Mouse (Mus musculus): Measurements from ENCODE around the gene Lcorl. TPM values are rescaled to one million over a fixed set of nuclear protein-coding genes. Genes with fewer than 3 reads are reported as not detected.

Lcorl gene
- total and polyA plus RNA-seq, 3 experiments = 4.2 to 5.8 (median 5.6) TPM

DNA sequence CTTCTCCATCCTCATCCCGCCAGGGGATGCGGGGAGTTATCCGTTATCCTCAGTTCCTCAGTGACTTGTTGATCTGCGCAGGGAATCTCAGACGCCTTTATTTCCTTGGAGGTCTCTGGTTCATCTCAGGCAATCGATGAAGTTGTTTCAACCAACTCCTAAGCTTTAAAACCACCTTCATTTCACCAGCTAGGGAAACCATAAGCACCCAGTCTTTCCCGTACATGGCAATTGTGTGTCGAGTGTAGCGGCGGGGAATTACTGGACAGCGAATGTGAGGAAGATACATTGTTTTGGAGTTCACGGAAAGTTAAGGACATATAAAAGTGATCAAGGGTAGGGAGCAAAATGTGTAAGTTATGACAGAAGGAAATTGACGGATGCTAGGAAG lies 187.1 kb downstream of the Lcorl start:
- dilution Hi-C loops (cut with MboI; ENCODE audit: extremely low pct_ligation_motif_present, extremely low pct_unique_long_range_greater_than_20kb, low sequenced_read_pairs) (no loop called here), in situ Hi-C loops (cut with MboI; ENCODE audit: low pct_ligation_motif_present, low pct_unique_long_range_greater_than_20kb, low sequenced_read_pairs) (no loop called here)
- H3K4me1 ChIP-seq (ENCODE audit: control insufficient read depth in 1 of 2, insufficient read depth in 2 of 2) = peaks cover 0 to 22% of the 10 kb centered on the region in 2 experiments; a peak in 2 of 4 replicates
- peaks cover 22% of the 10 kb centered on the region for H3K79me2 ChIP-seq (replicated peaks; ENCODE audit: control insufficient read depth, extremely low read depth, insufficient read depth, poor library complexity, severe bottlenecking)
- H3K36me3 ChIP-seq (replicated peaks in 1 of 2; ENCODE audit: control insufficient read depth in 1 of 2, insufficient read depth in 1 of 2, low read length in 1 of 2) = peaks cover 0 to 10% of the 10 kb centered on the region in 2 experiments
- DNase-seq (ENCODE audit: extremely low read depth) = no peak
- H3K4me2 ChIP-seq (ENCODE audit: insufficient read depth, low read depth, poor library complexity, severe bottlenecking) = peak overlapping the region; percentile 11; the same call in 1 of the 2 replicates
- H3K27ac ChIP-seq (ENCODE audit: insufficient read depth, low read depth) = peak overlapping the region; percentile 90
- TF ChIP-seq ETS1 (conservative IDR thresholded peaks at IDR 0.05; ENCODE audit: low read depth, low read length) (no peak), ELF1 (IDR thresholded peaks at IDR 0.05; ENCODE audit: low read depth, low read length) (no peak), USF1 (IDR thresholded peaks at IDR 0.05; ENCODE audit: low read depth, low read length) (no peak), ZC3H11A (IDR thresholded peaks at IDR 0.05; ENCODE audit: low read depth, low read length) (no peak), NRF1 (IDR thresholded peaks at IDR 0.05; ENCODE audit: low read depth, low read length) (no peak), CHD1 (IDR thresholded peaks at IDR 0.05; ENCODE audit: low read depth, low read length) (peak; percentile 68; the same call in 1 of the 2 replicates)
- no peaks in the 10 kb centered on the region for H3K9me3 ChIP-seq (replicated peaks; ENCODE audit: low read length)
- peak overlapping the region; percentile 85 for H3K9ac ChIP-seq (ENCODE audit: insufficient read depth, low read depth)
- no peaks in the 10 kb centered on the region for H3K27me3 ChIP-seq (replicated peaks)
- H3K4me3 ChIP-seq (replicated peaks in 1 of 3; ENCODE audit: low read depth in 2 of 3, low read length in 2 of 3, poor library complexity in 1 of 3) = peak overlapping the region; percentile 90 to 94 (median 90)

- H3K27me3 ChIP-seq (replicated peaks) = no peaks in the 10 kb centered on the region
- no peaks in the 10 kb centered on the region for H3K9me3 ChIP-seq (replicated peaks; ENCODE audit: low read length)
- peak within 1 kb of the TSS; percentile 90 for H3K27ac ChIP-seq (ENCODE audit: insufficient read depth, low read depth)
- peak within 1 kb of the TSS; percentile 92 for H3K9ac ChIP-seq (ENCODE audit: insufficient read depth, low read depth)
- dilution Hi-C loops (cut with MboI; ENCODE audit: extremely low pct_ligation_motif_present, extremely low pct_unique_long_range_greater_than_20kb, low sequenced_read_pairs) (no loop called here), in situ Hi-C loops (cut with MboI; ENCODE audit: low pct_ligation_motif_present, low pct_unique_long_range_greater_than_20kb, low sequenced_read_pairs) (loop anchor here (5.0 to 10.0 kb wide), 2 partner anchors 137 to 195 kb away; no protein-coding TSS in a partner anchor)
- H3K4me1 ChIP-seq (ENCODE audit: control insufficient read depth in 1 of 2, insufficient read depth in 2 of 2) = peaks cover 0 to 17% of the 10 kb centered on the region in 2 experiments; a peak in 2 of 4 replicates
- peak within 1 kb of the TSS; percentile 90 to 94 (median 90) for H3K4me3 ChIP-seq (replicated peaks in 1 of 3; ENCODE audit: low read depth in 2 of 3, low read length in 2 of 3, poor library complexity in 1 of 3)
- peaks cover 22% of the 10 kb centered on the region for H3K79me2 ChIP-seq (replicated peaks; ENCODE audit: control insufficient read depth, extremely low read depth, insufficient read depth, poor library complexity, severe bottlenecking)
- H3K36me3 ChIP-seq (replicated peaks in 1 of 2; ENCODE audit: control insufficient read depth in 1 of 2, insufficient read depth in 1 of 2, low read length in 1 of 2) = peaks cover 0 to 8% of the 10 kb centered on the region in 2 experiments
- DNase-seq (ENCODE audit: extremely low read depth) = peak; percentile 99
- peak within 1 kb of the TSS; percentile 98 for H3K4me2 ChIP-seq (ENCODE audit: insufficient read depth, low read depth, poor library complexity, severe bottlenecking)
- no peak for TF ChIP-seq JUN (IDR thresholded peaks at IDR 0.05; ENCODE audit: insufficient read depth, low read depth, low read length)
- no peak for TF ChIP-seq CHD1 (IDR thresholded peaks at IDR 0.05; ENCODE audit: low read depth, low read length)
- no peak; the same call in 1 of the 2 replicates for TF ChIP-seq RCOR1 (conservative IDR thresholded peaks at IDR 0.05; ENCODE audit: low read depth, low read length)
- no peak for TF ChIP-seq ETS1 (conservative IDR thresholded peaks at IDR 0.05; ENCODE audit: low read depth, low read length)
- no peak for TF ChIP-seq ZC3H11A (IDR thresholded peaks at IDR 0.05; ENCODE audit: low read depth, low read length)
- TF ChIP-seq NRF1 (IDR thresholded peaks at IDR 0.05; ENCODE audit: low read depth, low read length) = no peak
- TF ChIP-seq JUND (conservative IDR thresholded peaks at IDR 0.05; ENCODE audit: low read depth, low read length) = no peak
- TF ChIP-seq USF1 (IDR thresholded peaks at IDR 0.05; ENCODE audit: low read depth, low read length) = no peak
- TF ChIP-seq E2F4 (IDR thresholded peaks at IDR 0.05; ENCODE audit: insufficient replicate concordance, low read depth, low read length) = peak; percentile 80; the same call in 1 of the 2 replicates
- no peak for TF ChIP-seq ZNF384 (IDR thresholded peaks at IDR 0.05; ENCODE audit: low read depth, low read length)
- no peak for TF ChIP-seq CTCF (conservative IDR thresholded peaks at IDR 0.05 in 1 of 2, IDR thresholded peaks at IDR 0.05 in 1 of 2; ENCODE audit: low read depth in 2 of 2, low read length in 2 of 2)
- peak; percentile 95 for TF ChIP-seq UBTF (IDR thresholded peaks at IDR 0.05; ENCODE audit: low read depth, low read length)
- peak; percentile 85 for TF ChIP-seq SIN3A (IDR thresholded peaks at IDR 0.05; ENCODE audit: low read length)
- no peak for TF ChIP-seq SMC3 (IDR thresholded peaks at IDR 0.05; ENCODE audit: low read depth, low read length)
- peak; percentile 87 for TF ChIP-seq POLR2AphosphoS2 (IDR thresholded peaks at IDR 0.05; ENCODE audit: low read depth, low read length)
- TF ChIP-seq TBP (conservative IDR thresholded peaks at IDR 0.05; ENCODE audit: low read depth, low read length) = peak; percentile 75
- no peak; the same call in 1 of the 2 replicates for TF ChIP-seq MAX (IDR thresholded peaks at IDR 0.05; ENCODE audit: low read length)
- TF ChIP-seq TCF12 (IDR thresholded peaks at IDR 0.05; ENCODE audit: low read depth, low read length) = peak; percentile 89
- no peak for TF ChIP-seq MAZ (IDR thresholded peaks at IDR 0.05; ENCODE audit: low read depth, low read length)
- no peak for TF ChIP-seq MAFK (IDR thresholded peaks at IDR 0.05; ENCODE audit: insufficient replicate concordance, low read length)
- TF ChIP-seq ZMIZ1 (IDR thresholded peaks at IDR 0.05; ENCODE audit: low read depth, low read length) = peak; percentile 96
- TF ChIP-seq POLR2A (IDR thresholded peaks at IDR 0.05; ENCODE audit: low read depth, low read length) = peak; percentile 97
- TF ChIP-seq MYC (IDR thresholded peaks at IDR 0.05; ENCODE audit: low read depth, low read length) = no peak
- TF ChIP-seq CHD2 (IDR thresholded peaks at IDR 0.05; ENCODE audit: low read length) = peak; percentile 99
- TF ChIP-seq KAT2A (IDR thresholded peaks at IDR 0.05; ENCODE audit: insufficient replicate concordance, low read length) = 0 out of 2 replicates have a peak, but pooled peaks have one; percentile 69
- TF ChIP-seq NELFE (IDR thresholded peaks at IDR 0.05; ENCODE audit: low read depth, low read length) = peak; percentile 98
- no peak for TF ChIP-seq PAX5 (IDR thresholded peaks at IDR 0.05; ENCODE audit: low read length)
- no peak for TF ChIP-seq RAD21 (IDR thresholded peaks at IDR 0.05; ENCODE audit: low read depth, low read length)
- TF ChIP-seq IRF4 (IDR thresholded peaks at IDR 0.05; ENCODE audit: low read depth, low read length) = peak; percentile 68
- TF ChIP-seq USF2 (conservative IDR thresholded peaks at IDR 0.05; ENCODE audit: low read depth, low read length) = no peak
Measured at GRCm38 (mm10) chr5:45669598-45670279, 187.7 kb downstream of the Lcorl start, which contains the start of gene Ncapg. Gene Ncapg, plus strand, starts transcription at chr5:45669919.
